Mouse (Mus musculus) liver (tissue): ENCODE data around the gene Flna.

ENCODE experiments used
- DNase-seq: peaks from one replicate; pipeline ENCODE4 v3.0.0-alpha.2; 2020; ENCODE audit warnings: mixed read lengths

The Flna gene

GRCm38 (mm10) chrX:74249615-74250014, at the start of gene Flna:
Gene Flna, minus strand, starts transcription at chrX:74249820.
- peak; percentile 59 for DNase-seq

- no peak for DNase-seq
These were observed 48.7 kb upstream of the Flna start for GRCm38 (mm10) chrX:74298348-74298747.

GRCm38 (mm10) chrX:74296538-74297448, 47.2 kb upstream of the Flna start, which contains the start of gene Atp6ap1:
Gene Atp6ap1, plus strand, starts transcription at chrX:74297097.
- DNase-seq: peak; percentile 96

GRCm38 (mm10) chrX:74293431-74293830, 43.8 kb upstream of the Flna start:
- no peak for DNase-seq

- DNase-seq: no peak
These were observed 33.4 kb upstream of the Flna start for GRCm38 (mm10) chrX:74283092-74283437.

- DNase-seq: peak; percentile 88
These were observed 32.9 kb upstream of the Flna start for GRCm38 (mm10) chrX:74282395-74283091.

- peak; percentile 93 for DNase-seq
These were observed 32.2 kb upstream of the Flna start, which contains the start of the genes Taz and Dnase1l1 for GRCm38 (mm10) chrX:74281732-74282394. Gene Taz, plus strand, starts transcription at chrX:74281912. Gene Dnase1l1, minus strand, starts transcription at chrX:74282337.

- DNase-seq: peak; percentile 23
These were observed 31.6 kb upstream of the Flna start for GRCm38 (mm10) chrX:74281041-74281731.

- no peak for DNase-seq
These were observed 28.3 kb upstream of the Flna start for GRCm38 (mm10) chrX:74277916-74278315.

- no peak for DNase-seq
These were observed 24.1 kb upstream of the Flna start for GRCm38 (mm10) chrX:74273422-74274322.

GRCm38 (mm10) chrX:74270902-74271551, 21.4 kb upstream of the Flna start:
- DNase-seq: peak; percentile 45

- peak; percentile 94 for DNase-seq
These were observed 20.7 kb upstream of the Flna start, which contains the start of gene Rpl10 for GRCm38 (mm10) chrX:74270062-74270901. Gene Rpl10, plus strand, starts transcription at chrX:74270812.

GRCm38 (mm10) chrX:74269736-74270061, 20.1 kb upstream of the Flna start:
- no peak for DNase-seq

- no peak for DNase-seq
These were observed 8.1 kb upstream of the Flna start for GRCm38 (mm10) chrX:74257746-74258145.

GRCm38 (mm10) chrX:74254888-74255565, 5.4 kb upstream of the Flna start:
- DNase-seq: peak; percentile 20

GRCm38 (mm10) chrX:74254153-74254887, 4.7 kb upstream of the Flna start, which contains the start of gene Emd:
Gene Emd, plus strand, starts transcription at chrX:74254687.
- peak; percentile 90 for DNase-seq

- DNase-seq: peak; percentile 68
These were observed 969 bp downstream of the Flna start for GRCm38 (mm10) chrX:74248651-74249050.

GRCm38 (mm10) chrX:74246693-74247092, 2.9 kb downstream of the Flna start:
- no peak for DNase-seq
